In the genomic region with DNA sequence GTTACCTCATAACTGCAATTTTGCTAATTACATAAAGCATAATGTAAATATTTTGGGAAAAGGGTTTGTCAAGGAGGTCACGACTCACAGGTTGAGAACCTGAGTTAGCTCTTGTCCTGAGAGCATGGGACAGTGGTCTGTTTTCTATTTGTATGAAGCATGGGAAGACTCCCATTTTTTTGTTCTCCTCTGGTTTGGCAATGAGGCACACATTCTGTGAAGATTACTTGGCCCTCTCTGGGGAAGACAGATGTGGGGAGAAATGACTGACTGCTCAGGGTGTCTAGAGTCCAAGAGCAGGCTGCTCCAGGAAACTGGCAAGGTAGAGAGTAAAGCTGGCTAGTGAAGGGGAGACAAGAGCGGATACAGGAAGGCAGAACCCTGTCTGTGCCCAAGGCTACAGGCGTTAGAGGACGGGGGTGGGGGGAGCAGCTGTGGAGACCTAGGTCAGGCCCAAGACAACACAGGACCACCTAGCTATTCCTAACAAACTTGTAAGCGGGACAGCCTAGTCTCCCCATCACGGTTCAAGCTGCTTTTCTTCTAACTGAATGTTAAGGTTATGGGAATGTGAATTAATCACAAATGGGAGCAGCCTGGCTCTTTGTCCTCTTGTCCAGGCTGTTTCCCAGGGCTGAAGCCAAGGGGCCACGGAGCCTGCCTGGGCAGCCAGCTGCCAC, we compare ENCODE assay signal across 11 mouse cellular contexts. TPM values are rescaled to one million over a fixed set of nuclear protein-coding genes. Genes with fewer than 3 reads are reported as not detected.
DNase-seq lines count a peak whose midpoint lies in the region; ATAC-seq and TF ChIP-seq lines count a peak whose summit lies in the region.
"Had no signal": no experiment of that assay in that cellular context is flagged by ENCODE, and none has a peak within 500 bp of the region (broad histone marks: within the 10 kb centered on the region; RNA-seq: fewer than 3 reads in every experiment).

No protein-coding gene starts in this region.

- no peaks in the 10 kb centered on the region for H3K9me3 ChIP-seq in embryonic facial prominence, embryonic 10.5 days
- H3K9me3 ChIP-seq in hindbrain, embryonic 12.5 days (replicated peaks) = no peaks in the 10 kb centered on the region
- no peaks in the 10 kb centered on the region for H3K9me3 ChIP-seq in midbrain, postnatal 0 days (ENCODE audit: low read length)
- H3K9me3 ChIP-seq: megakaryocyte, embryonic 14.5 days had no signal

- intact Hi-C loops in left cerebral cortex, postnatal 36 days (cut with DNase I) = no loop called here

- peaks cover 52% of the 10 kb centered on the region for H3K36me3 ChIP-seq in embryonic facial prominence, embryonic 10.5 days (replicated peaks)
- peaks cover 46% of the 10 kb centered on the region for H3K36me3 ChIP-seq in hindbrain, embryonic 12.5 days
- peaks cover 43% of the 10 kb centered on the region for H3K36me3 ChIP-seq in midbrain, postnatal 0 days (ENCODE audit: insufficient read depth, low read length)

- H3K9ac ChIP-seq in hindbrain, embryonic 12.5 days = no peak overlapping the region
- no peak overlapping the region for H3K9ac ChIP-seq in midbrain, postnatal 0 days (replicated peaks; ENCODE audit: low read length, poor library complexity, severe bottlenecking)

- TF ChIP-seq CTCF in midbrain, postnatal 0 days (IDR thresholded peaks at IDR 0.05) = no peak

- H3K4me2 ChIP-seq in hindbrain, embryonic 12.5 days (replicated peaks) = no peak overlapping the region
- H3K4me2 ChIP-seq in midbrain, postnatal 0 days (ENCODE audit: low read depth, low read length, poor library complexity, severe bottlenecking) = no peak overlapping the region

- DNase-seq in Muller cell, postnatal 12 days (ENCODE audit: inconsistent ontology term) = peak; percentile 46
- DNase-seq in embryonic facial prominence, embryonic 10.5 days (ENCODE audit: low spot score) = no peak
- DNase-seq in midbrain, postnatal 0 days (ENCODE audit: low spot score) = peak; percentile 25
- no peak for DNase-seq in left cerebral cortex, postnatal 36 days (ENCODE audit: low spot score in 2 of 2)
- DNase-seq in adrenal gland, adult 2 months = no peak
- no peak for DNase-seq in kidney, postnatal 4 days
- DNase-seq: gastrocnemius, postnatal 25 days; kidney, adult 2 months had no signal

- H3K4me1 ChIP-seq in embryonic facial prominence, embryonic 10.5 days = peaks cover 35% of the 10 kb centered on the region
- peaks cover 53% of the 10 kb centered on the region for H3K4me1 ChIP-seq in hindbrain, embryonic 12.5 days
- peaks cover 5% of the 10 kb centered on the region; the same call in 1 of the 2 replicates for H3K4me1 ChIP-seq in midbrain, postnatal 0 days (ENCODE audit: insufficient read depth, low read length)

- no peaks in the 10 kb centered on the region for H3K27me3 ChIP-seq in embryonic facial prominence, embryonic 10.5 days (replicated peaks; ENCODE audit: low read depth, poor library complexity, severe bottlenecking)
- no peaks in the 10 kb centered on the region for H3K27me3 ChIP-seq in hindbrain, embryonic 12.5 days
- no peaks in the 10 kb centered on the region for H3K27me3 ChIP-seq in midbrain, postnatal 0 days (ENCODE audit: insufficient read depth, low read length)

- peak overlapping the region; percentile 61 for H3K27ac ChIP-seq in embryonic facial prominence, embryonic 10.5 days (replicated peaks)
- H3K27ac ChIP-seq in hindbrain, embryonic 12.5 days = peak overlapping the region; percentile 83
- H3K27ac ChIP-seq in midbrain, postnatal 0 days (ENCODE audit: low read depth, low read length) = 0 out of 2 replicates have a peak overlapping the region, but pooled peaks have one; percentile 9

- peak; percentile 26; the same call in 1 of the 2 replicates for ATAC-seq in hindbrain, embryonic 12.5 days (ENCODE audit: low FRiP score)
- no peak for ATAC-seq in midbrain, postnatal 0 days (ENCODE audit: low FRiP score)

- no peak overlapping the region for H3K4me3 ChIP-seq in embryonic facial prominence, embryonic 10.5 days
- no peak overlapping the region for H3K4me3 ChIP-seq in hindbrain, embryonic 12.5 days
- H3K4me3 ChIP-seq in midbrain, postnatal 0 days (ENCODE audit: low read depth, low read length) = no peak overlapping the region
- H3K4me3 ChIP-seq: megakaryocyte, embryonic 14.5 days had no signal

- WGBS in embryonic facial prominence, embryonic 10.5 days = 67% methylated on average over 7 of the region's 7 CpGs
- WGBS in hindbrain, embryonic 12.5 days = 43% methylated on average over 7 of the region's 7 CpGs
- 39% methylated on average over 7 of the region's 7 CpGs for WGBS in midbrain, postnatal 0 days

RNA-seq across cellular contexts. Expression of gene Celsr2, which starts 9.7 kb away (rescaled TPM):
- polyA plus RNA-seq in embryonic facial prominence, embryonic 10.5 days (2016; fragmentation: Nextera tagmentation; extraction: Ambion mirVana) = 10.2 and 20.1 TPM in 2 replicates
- polyA plus RNA-seq in hindbrain, embryonic 12.5 days (2016; fragmentation: Nextera tagmentation; extraction: Ambion mirVana) = 63.3 and 75.2 TPM in 2 replicates
- 68.5 and 83.4 TPM in 2 replicates for total RNA-seq in midbrain, postnatal 0 days (2014; rRNA removed)
- 19.0 and 24.4 TPM in 2 replicates for polyA plus RNA-seq in midbrain, postnatal 0 days (2015; fragmentation: Nextera tagmentation; extraction: Ambion mirVana)
- total RNA-seq in left cerebral cortex, postnatal 36 days (2021) = 100 to 1,000 TPM; 168 to 174 TPM
- total RNA-seq in adrenal gland, adult 2 months (2021) = 1 to 10 TPM; 6.1 to 8.3 TPM
- 9.9 and 17.1 TPM in 2 replicates for polyA plus RNA-seq in adrenal gland, adult 2 months (2012; rRNA removed)

RNA-seq across cellular contexts. Expression of gene Sars, which starts 19.9 kb away (rescaled TPM):
- polyA plus RNA-seq in embryonic facial prominence, embryonic 10.5 days (2016; fragmentation: Nextera tagmentation; extraction: Ambion mirVana) = 132 and 139 TPM in 2 replicates
- 186 and 188 TPM in 2 replicates for polyA plus RNA-seq in hindbrain, embryonic 12.5 days (2016; fragmentation: Nextera tagmentation; extraction: Ambion mirVana)
- total RNA-seq in midbrain, postnatal 0 days (2014; rRNA removed) = 160 and 163 TPM in 2 replicates
- 223 and 225 TPM in 2 replicates for polyA plus RNA-seq in midbrain, postnatal 0 days (2015; fragmentation: Nextera tagmentation; extraction: Ambion mirVana)
- 100 to 1,000 TPM; 202 to 231 TPM for total RNA-seq in left cerebral cortex, postnatal 36 days (2021)
- 100 to 1,000 TPM; 198 to 212 TPM for total RNA-seq in adrenal gland, adult 2 months (2021)
- 23.8 and 32.6 TPM in 2 replicates for polyA plus RNA-seq in adrenal gland, adult 2 months (2012; rRNA removed)

RNA-seq across cellular contexts. Expression of gene Psrc1, which starts 41.4 kb away (rescaled TPM):
- polyA plus RNA-seq in embryonic facial prominence, embryonic 10.5 days (2016; fragmentation: Nextera tagmentation; extraction: Ambion mirVana) = 97.9 and 100.0 TPM in 2 replicates
- polyA plus RNA-seq in hindbrain, embryonic 12.5 days (2016; fragmentation: Nextera tagmentation; extraction: Ambion mirVana) = 39.4 and 41.0 TPM in 2 replicates
- total RNA-seq in midbrain, postnatal 0 days (2014; rRNA removed) = 4.8 and 5.6 TPM in 2 replicates
- 1.8 and 3.2 TPM in 2 replicates for polyA plus RNA-seq in midbrain, postnatal 0 days (2015; fragmentation: Nextera tagmentation; extraction: Ambion mirVana)
- total RNA-seq in left cerebral cortex, postnatal 36 days (2021) = 10 to 100 TPM; 12.9 to 18.3 TPM
- total RNA-seq in adrenal gland, adult 2 months (2021) = 1 to 10 TPM in 1 of 2 experiments, under 1 TPM in 1; 0.66 to 1.3 TPM
- 2.6 and 4.0 TPM in 2 replicates for polyA plus RNA-seq in adrenal gland, adult 2 months (2012; rRNA removed)
- total RNA-seq: liver, adult 2 months had no signal

Comparison
In these comparisons a context has a peak if more than half of its experiments do, and no peak if none do; other contexts are left out.
1. DNase-seq: peak in Muller cell, postnatal 12 days (single experiment) and midbrain, postnatal 0 days (single experiment); none in embryonic facial prominence, embryonic 10.5 days (single experiment), left cerebral cortex, postnatal 36 days (0 of 2), adrenal gland, adult 2 months (single experiment) and kidney, postnatal 4 days (0 of 2).
2. H3K27ac ChIP-seq: peak in every context shown above with its lines; median percentile 83 in hindbrain, embryonic 12.5 days; 61 in embryonic facial prominence, embryonic 10.5 days; 9 in midbrain, postnatal 0 days.